Mouse (Mus musculus) midbrain, embryonic 14.5 days (tissue): ENCODE measurements at regions not wholly inside any gene's neighbourhood (a gene's known extent, or its start where the extent isn't known, plus 50 kb on each side); places are given as distances from the start of the nearest gene placed in this dataset.
A peak's percentile ranks its signal among the peaks of the same experiment; 100 is the strongest.

Source experiments
- ATAC-seq: fragments of 200-750 bp; cut with Nextera tagmentation; 2 replicates; pipeline ENCODE4 v1.8.0; 2017; ENCODE audit warnings: moderate number of reproducible peaks, moderate library complexity; ENCODE audit not compliant: low FRiP score, low TSS enrichment
- DNase-seq: peaks from one replicate; pipeline ENCODE4 v3.0.0-alpha.2; 2015
- H3K27ac ChIP-seq: fragments of 300-500 bp; sonication (generic); replicated peaks from 2 replicates; pipeline ENCODE4 v1.5.1; 2014; ENCODE audit warnings: mild to moderate bottlenecking, low read depth, low read length, moderate library complexity
- H3K27me3 ChIP-seq: fragments of 300-500 bp; sonication (generic); 2 replicates; pipeline ENCODE4 v1.6.1; 2014; ENCODE audit warnings: low read length, control low read depth, mixed read lengths; ENCODE audit not compliant: control insufficient read depth, insufficient read depth
- H3K36me3 ChIP-seq: fragments of 300-500 bp; sonication (generic); 2 replicates; pipeline ENCODE4 v1.6.1; 2014; ENCODE audit warnings: low read length, control low read depth; ENCODE audit not compliant: control insufficient read depth, insufficient read depth
- H3K4me1 ChIP-seq: fragments of 300-500 bp; sonication (generic); 2 replicates; pipeline ENCODE4 v1.6.1; 2014; ENCODE audit warnings: mild to moderate bottlenecking, antibody characterized with exemption, low read length, control low read depth; ENCODE audit not compliant: control insufficient read depth, insufficient read depth
- H3K4me2 ChIP-seq: fragments of 300-500 bp; sonication (generic); 2 replicates; pipeline ENCODE4 v1.6.1; 2014; ENCODE audit warnings: mild to moderate bottlenecking, low read length, moderate library complexity
- H3K4me3 ChIP-seq: fragments of 300-500 bp; sonication (generic); replicated peaks from 2 replicates; pipeline ENCODE4 v1.5.1; 2014; ENCODE audit warnings: low read depth, low read length
- H3K9ac ChIP-seq: fragments of 300-500 bp; sonication (generic); replicated peaks from 2 replicates; pipeline ENCODE4 v1.6.1; 2014; ENCODE audit warnings: mild to moderate bottlenecking, low read length, moderate library complexity
- H3K9me3 ChIP-seq: fragments of 300-500 bp; sonication (generic); 2 replicates; pipeline ENCODE4 v1.6.1; 2016; ENCODE audit warnings: low read length, control low read depth, mixed read lengths; ENCODE audit not compliant: control insufficient read depth
- WGBS: fragments of 180-500 bp; shearing (Covaris S2); extraction: QIAGEN DNeasy Blood & Tissue Kit; methylation state at CpG from one replicate; pipeline ENCODE4 v1.1.7; 2014; 5-methylcytosine and 5-hydroxymethylcytosine counted together

GRCm38 (mm10) chr19:14891689-14892389 lies 294.0 kb upstream of the Tle4 start:
- WGBS = 8% methylated on average over 7 of the region's 8 CpGs
- Histone ChIP-seq H3K36me3 (no peaks in the 10 kb centered on the region), H3K27me3 (no peaks in the 10 kb centered on the region), H3K9ac (no peak overlapping the region; the same call in 1 of the 2 replicates), H3K4me1 (peaks cover 26% of the 10 kb centered on the region), H3K4me2 (peak overlapping the region; percentile 60), H3K9me3 (no peaks in the 10 kb centered on the region), H3K4me3 (0 out of 2 replicates have a peak overlapping the region, but pooled peaks have one; percentile 28), H3K27ac (no peak overlapping the region)
- DNase-seq (peak; percentile 32), ATAC-seq (no peak)

GRCm38 (mm10) chr19:14891090-14891428 lies 293.2 kb upstream of the Tle4 start:
- Histone ChIP-seq H3K36me3 (no peaks in the 10 kb centered on the region), H3K9ac (peak overlapping the region; percentile 48; the same call in 1 of the 2 replicates), H3K4me1 (peaks cover 26% of the 10 kb centered on the region), H3K4me2 (peak overlapping the region; percentile 60), H3K4me3 (peak overlapping the region; percentile 28), H3K9me3 (no peaks in the 10 kb centered on the region), H3K27me3 (no peaks in the 10 kb centered on the region), H3K27ac (peak overlapping the region; percentile 78)
- 1% methylated on average over 9 of the region's 9 CpGs for WGBS
- ATAC-seq (0 out of 2 replicates have a peak, but pooled peaks have one; percentile 13), DNase-seq (no peak)

GRCm38 (mm10) chr19:14890241-14891089 lies 292.6 kb upstream of the Tle4 start:
- Histone ChIP-seq H3K4me1 (peaks cover 26% of the 10 kb centered on the region), H3K4me3 (peak overlapping the region; percentile 28), H3K36me3 (no peaks in the 10 kb centered on the region), H3K4me2 (peak overlapping the region; percentile 60), H3K9me3 (no peaks in the 10 kb centered on the region), H3K27me3 (no peaks in the 10 kb centered on the region), H3K9ac (peak overlapping the region; percentile 48; the same call in 1 of the 2 replicates), H3K27ac (peak overlapping the region; percentile 78)
- WGBS = 2% methylated on average over 21 of the region's 21 CpGs
- ATAC-seq = peak; percentile 86
- peak; percentile 89 for DNase-seq

- DNase-seq = no peak
- no peaks in the 10 kb centered on the region for H3K36me3 ChIP-seq
- peaks cover 26% of the 10 kb centered on the region for H3K4me1 ChIP-seq
- H3K27me3 ChIP-seq = no peaks in the 10 kb centered on the region
- no peak overlapping the region for H3K9ac ChIP-seq
- peak overlapping the region; percentile 60 for H3K4me2 ChIP-seq
- H3K4me3 ChIP-seq = no peak overlapping the region
- WGBS = 14% methylated on average over 3 of the region's 3 CpGs
- no peaks in the 10 kb centered on the region for H3K9me3 ChIP-seq
- ATAC-seq = peak; percentile 11; the same call in 1 of the 2 replicates
- peak overlapping the region; percentile 78 for H3K27ac ChIP-seq
Observed at GRCm38 (mm10) chr19:14889794-14890193, 291.9 kb upstream of the Tle4 start.

GRCm38 (mm10) chr19:14883707-14884421 lies 286.0 kb upstream of the Tle4 start:
- Histone ChIP-seq H3K9me3 (no peaks in the 10 kb centered on the region), H3K27ac (no peak overlapping the region), H3K4me1 (peaks cover 12% of the 10 kb centered on the region), H3K9ac (no peak overlapping the region), H3K4me3 (no peak overlapping the region), H3K4me2 (no peak overlapping the region), H3K27me3 (no peaks in the 10 kb centered on the region), H3K36me3 (no peaks in the 10 kb centered on the region)
- DNase-seq (peak; percentile 38), ATAC-seq (no peak)
- WGBS = 46% methylated on average over 8 of the region's 8 CpGs

GRCm38 (mm10) chr19:14880818-14881217 lies 283.0 kb upstream of the Tle4 start:
- Histone ChIP-seq H3K4me1 (peaks cover 10% of the 10 kb centered on the region; the same call in 1 of the 2 replicates), H3K27me3 (no peaks in the 10 kb centered on the region), H3K4me3 (no peak overlapping the region), H3K27ac (no peak overlapping the region), H3K9ac (no peak overlapping the region), H3K4me2 (no peak overlapping the region), H3K9me3 (no peaks in the 10 kb centered on the region), H3K36me3 (no peaks in the 10 kb centered on the region)
- 93% methylated on average over 4 of the region's 4 CpGs for WGBS
- no peak for ATAC-seq
- DNase-seq = no peak

- ATAC-seq (no peak), DNase-seq (no peak)
- no peak overlapping the region for H3K27ac ChIP-seq
- H3K27me3 ChIP-seq = no peaks in the 10 kb centered on the region
- H3K9me3 ChIP-seq = no peaks in the 10 kb centered on the region
- H3K36me3 ChIP-seq = no peaks in the 10 kb centered on the region
- H3K4me3 ChIP-seq = no peak overlapping the region
- WGBS = 94% methylated on average over 1 of the region's 1 CpGs
- no peak overlapping the region for H3K4me2 ChIP-seq
- H3K9ac ChIP-seq = no peak overlapping the region
- H3K4me1 ChIP-seq = peaks cover 14% of the 10 kb centered on the region; the same call in 1 of the 2 replicates
Observed at GRCm38 (mm10) chr19:14873986-14874385, 276.1 kb upstream of the Tle4 start.

GRCm38 (mm10) chr19:14871178-14871867 lies 273.5 kb upstream of the Tle4 start:
- WGBS = 4% methylated on average over 7 of the region's 7 CpGs
- Histone ChIP-seq H3K27me3 (no peaks in the 10 kb centered on the region), H3K4me2 (no peak overlapping the region), H3K27ac (peak overlapping the region; percentile 46), H3K36me3 (no peaks in the 10 kb centered on the region), H3K4me1 (peaks cover 14% of the 10 kb centered on the region; the same call in 1 of the 2 replicates), H3K9ac (no peak overlapping the region), H3K4me3 (no peak overlapping the region), H3K9me3 (no peaks in the 10 kb centered on the region)
- ATAC-seq (peak; percentile 82), DNase-seq (peak; percentile 81)
